Mouse (Mus musculus) liver, embryonic 14.5 days (tissue): Measurements from ENCODE around the gene Derl3. TPM values are rescaled to one million over a fixed set of nuclear protein-coding genes. Genes with fewer than 3 reads are reported as not detected.
A peak's percentile ranks its signal among the peaks of the same experiment; 100 is the strongest.

Experiments
- ATAC-seq: fragments of 200-750 bp; cut with Nextera tagmentation; 2 replicates; pipeline ENCODE4 v1.8.0; 2017; ENCODE audit warnings: moderate number of reproducible peaks, mild to moderate bottlenecking, moderate library complexity; ENCODE audit not compliant: insufficient read depth
- DNase-seq, 3 experiments: peaks; one replicate each; pipeline ENCODE4 v3.0.0-alpha.2; 2012 to 2013; ENCODE audit warnings: low read depth in 3 of 3, low spot score in 3 of 3
- H3K27ac ChIP-seq: fragments of 300-500 bp; sonication (generic); 2 replicates; pipeline ENCODE4 v1.5.1; 2014; ENCODE audit warnings: moderate library complexity, mild to moderate bottlenecking, control low read depth, inconsistent platforms
- H3K27me3 ChIP-seq: fragments of 300-500 bp; sonication (generic); 2 replicates; pipeline ENCODE4 v1.6.1; 2014; ENCODE audit warnings: mild to moderate bottlenecking, low read length, moderate library complexity; ENCODE audit not compliant: control insufficient read depth, insufficient read depth
- H3K36me3 ChIP-seq: fragments of 300-500 bp; sonication (generic); replicated peaks from 2 replicates; pipeline ENCODE4 v1.6.1; 2014; ENCODE audit warnings: low read depth; ENCODE audit not compliant: control insufficient read depth, insufficient read depth
- H3K4me1 ChIP-seq, 2 experiments: fragments of 200-500 bp in 1 of 2; fragments of 300-500 bp in 1 of 2; sonication (generic) in 1 of 2; replicated peaks; 2 replicates each; pipeline ENCODE4 v1.6.1; 2012 to 2014; ENCODE audit warnings: antibody characterized with exemption in 1 of 2, inconsistent platforms in 1 of 2, low read length in 1 of 2; ENCODE audit not compliant: control insufficient read depth in 2 of 2, insufficient read depth in 2 of 2
- H3K4me2 ChIP-seq: fragments of 300-500 bp; sonication (generic); 2 replicates; pipeline ENCODE4 v1.6.1; 2014; ENCODE audit warnings: low read depth, mild to moderate bottlenecking, control low read depth, moderate library complexity
- H3K4me3 ChIP-seq, 2 experiments: fragments of 200-500 bp in 1 of 2; fragments of 300-500 bp in 1 of 2; sonication (generic) in 1 of 2; 2 replicates each; pipeline ENCODE4 v1.5.1; 2012 to 2014; ENCODE audit warnings: low read depth in 2 of 2, low read length in 2 of 2, mild to moderate bottlenecking in 2 of 2, control low read depth in 1 of 2, inconsistent platforms in 1 of 2, moderate library complexity in 1 of 2; ENCODE audit not compliant: insufficient read depth in 1 of 2
- H3K9ac ChIP-seq: fragments of 300-500 bp; sonication (generic); replicated peaks from 2 replicates; pipeline ENCODE4 v1.6.1; 2014; ENCODE audit warnings: mild to moderate bottlenecking, control low read depth, moderate library complexity
- H3K9me3 ChIP-seq: fragments of 300-500 bp; sonication (generic); 2 replicates; pipeline ENCODE4 v1.6.1; 2016; ENCODE audit warnings: low read length, mixed read lengths; ENCODE audit not compliant: control insufficient read depth
- CTCF ChIP-seq: IDR thresholded peaks from 2 replicates; pipeline ENCODE4 v1.5.1; 2016; ENCODE audit warnings: antibody characterized with exemption, low read depth, control low read depth
- EP300 ChIP-seq: IDR thresholded peaks from 2 replicates; pipeline ENCODE4 v1.6.1; 2016; ENCODE audit warnings: antibody characterized with exemption, low read depth
- WGBS: fragments of 180-500 bp; shearing (Covaris S2); extraction: QIAGEN DNeasy Blood & Tissue Kit; methylation state at CpG from one replicate; pipeline ENCODE4 v1.1.7; 2014; ENCODE audit not compliant: insufficient replicate concordance; 5-methylcytosine and 5-hydroxymethylcytosine counted together
- polyA plus RNA-seq, 2 experiments: library from polyadenylated mRNA; depleted of rRNA in 1 of 2; stranded (reverse) in 1 of 2; unstranded in 1 of 2; fragments of >200 nt; fragmentation: Nextera tagmentation in 1 of 2; extraction: Ambion mirVana in 1 of 2; gene quantifications; 2 replicates each; pipeline versions ENCODE4 v1.2.1 to v1.2.3; 2012 to 2014

Gene Derl3
- polyA plus RNA-seq, 2 experiments: 0.18 to 0.47 TPM

DNA sequence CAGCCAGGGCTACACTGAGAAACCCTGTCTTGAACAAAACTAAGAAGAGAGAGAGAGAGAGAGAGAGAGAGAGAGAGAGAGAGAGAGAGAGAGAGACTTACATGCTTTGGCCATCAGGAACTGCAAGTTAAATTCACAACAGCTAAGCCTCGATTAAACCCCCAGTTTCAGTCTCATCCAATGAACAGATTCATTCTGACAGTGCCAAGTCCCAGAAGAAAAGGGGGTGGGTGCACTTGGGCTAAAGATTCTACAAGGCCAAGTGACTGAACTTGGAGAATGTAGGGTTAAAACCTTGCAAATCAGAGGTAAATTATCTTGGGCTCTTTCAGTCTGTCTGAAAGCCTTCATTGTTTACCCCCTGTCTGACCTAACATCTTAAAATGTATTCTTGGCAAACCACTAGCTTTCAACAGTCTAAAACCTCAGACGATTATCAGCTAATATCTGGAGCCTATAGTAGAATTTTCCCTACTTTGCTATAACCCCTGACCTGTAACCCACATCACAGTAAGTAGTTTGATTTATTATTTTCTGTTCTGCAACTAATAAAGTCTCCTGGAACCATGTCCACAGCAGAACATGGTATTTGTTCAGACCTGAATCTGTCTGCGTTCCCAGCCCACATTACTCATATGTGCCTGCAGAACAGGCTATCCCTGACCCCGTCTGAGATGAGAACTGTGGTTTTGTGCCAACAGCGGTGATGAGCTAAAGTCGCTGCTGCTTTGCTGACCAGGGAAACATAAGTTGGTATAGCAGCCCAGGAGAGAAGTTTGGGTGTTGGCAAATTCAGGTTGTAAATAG, 12.2 kb upstream of the Derl3 start:
- TF ChIP-seq EP300 (no peak), CTCF (no peak)

DNA sequence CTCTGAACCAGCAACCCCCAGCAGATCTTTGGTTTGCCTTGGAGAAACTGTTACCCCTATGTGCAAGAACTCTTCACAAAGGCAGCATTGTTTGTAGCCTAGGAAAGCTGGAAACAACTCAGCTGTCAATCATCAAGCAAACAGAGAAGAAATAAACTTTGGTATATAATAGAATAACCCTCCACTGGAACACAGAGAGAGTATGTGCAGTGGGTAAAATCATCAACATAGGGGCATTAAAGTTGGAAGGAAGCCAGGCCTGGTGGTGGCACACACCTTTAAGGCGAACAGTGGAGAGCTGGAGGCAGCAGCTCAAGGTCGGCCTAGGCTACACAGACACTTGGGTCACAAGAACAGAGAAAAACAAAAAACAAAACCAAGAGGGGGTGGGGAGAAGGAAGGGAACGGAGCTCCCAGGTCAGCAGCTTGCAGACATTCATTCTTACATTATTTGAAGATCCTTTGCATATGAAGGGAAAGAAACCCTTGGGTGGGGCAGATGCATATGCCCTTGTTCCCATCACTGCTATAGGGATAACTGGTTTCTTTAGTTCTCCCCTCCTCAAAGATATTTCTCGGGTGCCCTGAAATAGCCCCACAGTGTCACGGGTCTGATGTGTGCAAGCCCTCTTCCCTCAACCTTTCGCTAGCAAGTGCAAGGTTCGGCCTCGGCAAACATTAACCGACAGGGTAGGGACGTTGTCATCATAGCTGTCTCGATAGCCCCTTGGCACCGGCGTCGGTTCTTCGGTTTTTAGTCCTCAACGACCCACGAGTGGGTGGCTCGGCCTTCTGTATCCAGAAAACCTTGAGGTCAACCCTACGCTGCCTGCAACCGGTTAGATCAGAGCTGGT, 11.4 kb upstream of the Derl3 start:
- no peak for TF ChIP-seq CTCF
- TF ChIP-seq EP300: no peak
- Histone ChIP-seq H3K9me3 (no peaks in the 10 kb centered on the region), H3K27me3 (peaks cover 5% of the 10 kb centered on the region; the same call in 1 of the 2 replicates), H3K4me3 (no peak overlapping the region), H3K4me1 (no peaks in the 10 kb centered on the region; a peak in 1 of 4 replicates), H3K9ac (no peak overlapping the region), H3K27ac (no peak overlapping the region), H3K4me2 (no peak overlapping the region), H3K36me3 (no peaks in the 10 kb centered on the region)
- ATAC-seq (peak; percentile 61), DNase-seq (no peak)
- WGBS: 30% methylated on average over 20 of the region's 20 CpGs

More for the DNA sequence above, 12.2 kb upstream of the Derl3 start:
- Histone ChIP-seq H3K27me3 (peaks cover 5% of the 10 kb centered on the region; the same call in 1 of the 2 replicates), H3K4me3 (no peak overlapping the region), H3K27ac (no peak overlapping the region), H3K4me1 (no peaks in the 10 kb centered on the region; a peak in 1 of 4 replicates), H3K4me2 (no peak overlapping the region), H3K9ac (no peak overlapping the region), H3K9me3 (no peaks in the 10 kb centered on the region), H3K36me3 (no peaks in the 10 kb centered on the region)
- 53% methylated on average over 6 of the region's 6 CpGs for WGBS
- DNase-seq (no peak), ATAC-seq (no peak)

DNA sequence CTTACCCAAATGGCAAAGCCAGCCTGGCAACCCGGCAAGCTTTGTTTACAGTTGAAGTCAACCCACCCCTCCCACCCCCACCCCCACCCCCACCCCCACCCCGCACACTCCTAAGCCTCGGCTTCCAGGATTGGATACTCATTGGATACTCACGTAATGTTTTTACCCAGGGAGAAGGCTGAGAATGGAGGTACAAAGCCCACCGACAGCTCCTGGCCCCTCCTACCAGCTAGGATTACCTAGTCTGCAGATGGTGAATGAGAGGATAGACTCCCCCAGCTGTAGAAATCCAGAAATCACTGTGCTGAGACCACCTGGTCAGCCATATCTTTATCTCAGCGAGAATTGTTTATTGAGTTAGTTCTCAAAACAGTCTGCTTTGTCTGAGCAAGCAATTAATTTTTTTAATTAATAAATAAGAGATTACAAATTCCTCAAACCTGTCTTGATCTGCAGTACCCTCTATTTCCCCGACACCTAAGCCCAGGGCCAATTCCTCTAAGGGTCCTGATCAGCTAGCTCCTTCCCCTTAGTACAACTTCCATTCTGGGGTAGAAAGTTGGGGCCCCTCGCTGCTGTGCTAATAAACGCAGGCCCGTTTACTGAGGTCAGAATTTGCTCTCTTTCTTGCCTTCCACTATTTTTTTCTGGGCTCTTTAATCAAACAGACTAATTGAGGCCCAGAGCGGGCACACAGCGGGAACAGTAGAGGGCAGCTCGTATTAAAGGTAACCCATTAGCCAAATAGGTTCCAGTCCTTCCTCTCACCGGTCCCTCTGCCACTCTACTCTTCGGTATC, 10.6 kb upstream of the Derl3 start:
- Histone ChIP-seq H3K4me3 (0 out of 4 replicates have a peak overlapping the region, but pooled peaks of 1 of the 2 experiments have one; percentile 6), H3K4me2 (peak overlapping the region; percentile 29), H3K4me1 (no peaks in the 10 kb centered on the region; a peak in 1 of 4 replicates), H3K36me3 (no peaks in the 10 kb centered on the region), H3K27ac (peak overlapping the region; percentile 41), H3K27me3 (peaks cover 5% of the 10 kb centered on the region; the same call in 1 of the 2 replicates), H3K9ac (no peak overlapping the region), H3K9me3 (no peaks in the 10 kb centered on the region)
- ATAC-seq (peak; percentile 67), DNase-seq (no peak)
- TF ChIP-seq CTCF: no peak
- TF ChIP-seq EP300: no peak
- WGBS: 14% methylated on average over 15 of the region's 15 CpGs

DNA sequence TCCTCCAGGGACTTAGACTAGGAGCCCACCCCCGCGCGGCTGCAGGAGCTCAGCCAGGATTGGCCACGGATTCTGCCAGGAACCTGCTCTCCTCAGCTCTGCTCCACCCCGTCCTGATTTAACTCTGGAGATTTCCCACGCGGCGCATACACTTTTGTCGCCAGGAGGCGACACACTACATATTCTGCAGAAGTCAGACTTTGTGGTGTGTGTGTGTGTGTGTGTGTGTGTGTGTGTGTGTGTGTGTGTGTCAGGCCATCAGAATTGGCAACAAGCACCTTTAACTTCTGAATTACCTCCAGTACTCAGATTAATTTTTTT, 10.0 kb upstream of the Derl3 start:
- peak; percentile 52 for ATAC-seq
- Histone ChIP-seq H3K4me1 (no peaks in the 10 kb centered on the region; a peak in 1 of 4 replicates), H3K27ac (no peak overlapping the region), H3K9ac (no peak overlapping the region), H3K4me3 (no peak overlapping the region), H3K27me3 (peaks cover 5% of the 10 kb centered on the region; the same call in 1 of the 2 replicates), H3K4me2 (peak overlapping the region; percentile 29), H3K36me3 (no peaks in the 10 kb centered on the region), H3K9me3 (no peaks in the 10 kb centered on the region)
- WGBS: 2% methylated on average over 10 of the region's 10 CpGs
- no peak for DNase-seq
- TF ChIP-seq CTCF (peak; percentile 73), EP300 (no peak)
